Mouse (Mus musculus) B cell, adult 2 months (primary cell): ENCODE measurements around the gene Mrpl12.

Experiments used
- DNase-seq, 2 experiments: peaks; one replicate each; pipeline ENCODE4 v3.0.0; 2022

The Mrpl12 gene

GRCm38 (mm10) chr11:120483448-120483934 lies 922 bp upstream of the Mrpl12 start:
- no peak for DNase-seq

- DNase-seq = no peak
These were observed 838 bp downstream of the Mrpl12 start for GRCm38 (mm10) chr11:120485251-120485650.

- no peak for DNase-seq
These were observed 4.1 kb downstream of the Mrpl12 start for GRCm38 (mm10) chr11:120488516-120488915.

- DNase-seq = peak; percentile 72 to 76
These were observed 4.8 kb downstream of the Mrpl12 start for GRCm38 (mm10) chr11:120489054-120489761.

GRCm38 (mm10) chr11:120490291-120491046 lies 6.1 kb downstream of the Mrpl12 start:
- DNase-seq = no peak

- DNase-seq = peak; percentile 76 to 83
These were observed 7.1 kb downstream of the Mrpl12 start, which contains the start of gene Slc25a10 for GRCm38 (mm10) chr11:120491317-120492023. Slc25a10 (plus strand) TSS chr11:120491840.

GRCm38 (mm10) chr11:120492024-120492877 lies 7.8 kb downstream of the Mrpl12 start:
- peak; percentile 45 to 53 for DNase-seq

GRCm38 (mm10) chr11:120492878-120493203 lies 8.4 kb downstream of the Mrpl12 start:
- DNase-seq = no peak

- DNase-seq = no peak
These were observed 8.9 kb downstream of the Mrpl12 start for GRCm38 (mm10) chr11:120493351-120493750.

- no peak for DNase-seq
These were observed 9.5 kb downstream of the Mrpl12 start for GRCm38 (mm10) chr11:120493911-120494310.

GRCm38 (mm10) chr11:120497436-120497835 lies 13.0 kb downstream of the Mrpl12 start:
- DNase-seq = no peak

- no peak for DNase-seq
These were observed 13.8 kb downstream of the Mrpl12 start for GRCm38 (mm10) chr11:120498226-120498625.

- DNase-seq = no peak
These were observed 14.5 kb downstream of the Mrpl12 start for GRCm38 (mm10) chr11:120498891-120499290.

- DNase-seq = no peak
These were observed 15.5 kb downstream of the Mrpl12 start for GRCm38 (mm10) chr11:120499894-120500293.

- DNase-seq = no peak
These were observed 15.9 kb downstream of the Mrpl12 start for GRCm38 (mm10) chr11:120500357-120500756.

GRCm38 (mm10) chr11:120501018-120501417 lies 16.6 kb downstream of the Mrpl12 start:
- no peak for DNase-seq

GRCm38 (mm10) chr11:120501701-120502100 lies 17.3 kb downstream of the Mrpl12 start:
- no peak for DNase-seq

GRCm38 (mm10) chr11:120505661-120506060 lies 21.2 kb downstream of the Mrpl12 start:
- no peak for DNase-seq

GRCm38 (mm10) chr11:120506899-120507298 lies 22.5 kb downstream of the Mrpl12 start:
- no peak for DNase-seq

- DNase-seq = no peak
These were observed 23.3 kb downstream of the Mrpl12 start for GRCm38 (mm10) chr11:120507611-120508289.

GRCm38 (mm10) chr11:120508290-120508870 lies 24.0 kb downstream of the Mrpl12 start:
- no peak for DNase-seq
